Mouse (Mus musculus) MEL-GATA-1-ER (cell line): ENCODE results near the gene Gm17727.
"Not testable (repeated sequence)": the region's sequence is repeated elsewhere in the genome, so short reads cannot be mapped to it uniquely, and the experiment has no call there.

ENCODE experiments used
- DNase-seq: peaks from one replicate; pipeline ENCODE4 v3.0.0-alpha.2; 2012; ENCODE audit warnings: low read depth; ENCODE audit errors: extremely low read depth

The Gm17727 gene

GRCm38 (mm10) chr9:35778009-35778408 is at the start of gene Gm17727:
Gm17727 (minus strand) TSS chr9:35778109.
- DNase-seq, result no peak

- DNase-seq, result not testable (repeated sequence)
These were observed 40.0 kb upstream of the Gm17727 start for GRCm38 (mm10) chr9:35817881-35818280.

- DNase-seq, result no peak
These were observed 20.2 kb upstream of the Gm17727 start for GRCm38 (mm10) chr9:35798146-35798545.

GRCm38 (mm10) chr9:35790001-35790400 is 12.1 kb upstream of the Gm17727 start, which contains the start of the genes Gm27235 and D730048I06Rik:
Gm27235 (minus strand) TSS chr9:35790101.
D730048I06Rik (minus strand) TSS chr9:35790112.
- DNase-seq, result no peak

GRCm38 (mm10) chr9:35756843-35757242 is 21.1 kb downstream of the Gm17727 start:
- no peak for DNase-seq

GRCm38 (mm10) chr9:35740749-35741148 is 37.2 kb downstream of the Gm17727 start, which contains the start of gene Gm17677:
Gm17677 (plus strand) TSS chr9:35741049.
- no peak for DNase-seq
